Mouse (Mus musculus): ENCODE measurements at regions not wholly inside any gene's neighbourhood (a gene's known extent, or its start where the extent isn't known, plus 50 kb on each side); places are given as distances from the start of the nearest gene placed in this dataset.

GRCm38 (mm10) chr9:103813791-103814190, 52.2 kb upstream of the Tmem108 start:
- DNase-seq = no peak

- no peak for DNase-seq
Measured at GRCm38 (mm10) chr9:103818998-103819397, 57.4 kb upstream of the Tmem108 start.

DNA sequence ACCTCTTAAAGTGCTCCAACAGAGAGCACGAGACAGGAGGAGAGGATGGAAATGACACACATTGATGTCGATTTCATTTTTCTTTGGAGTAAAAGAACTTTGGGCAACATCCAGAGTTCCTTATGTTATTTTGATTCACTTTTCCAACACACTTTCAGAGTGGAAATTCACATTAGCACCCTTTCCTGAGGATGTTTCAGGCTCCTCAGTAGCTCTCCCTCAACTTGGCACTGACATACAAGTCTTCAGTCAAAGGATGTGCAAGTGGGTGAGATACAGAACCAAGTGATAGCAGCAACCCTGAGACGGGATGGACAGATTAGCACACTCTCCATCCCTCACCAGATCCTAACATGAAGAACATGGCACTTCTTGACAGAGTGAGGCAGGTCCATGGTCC, 60.0 kb upstream of the Tmem108 start:
- no peak for DNase-seq

DNA sequence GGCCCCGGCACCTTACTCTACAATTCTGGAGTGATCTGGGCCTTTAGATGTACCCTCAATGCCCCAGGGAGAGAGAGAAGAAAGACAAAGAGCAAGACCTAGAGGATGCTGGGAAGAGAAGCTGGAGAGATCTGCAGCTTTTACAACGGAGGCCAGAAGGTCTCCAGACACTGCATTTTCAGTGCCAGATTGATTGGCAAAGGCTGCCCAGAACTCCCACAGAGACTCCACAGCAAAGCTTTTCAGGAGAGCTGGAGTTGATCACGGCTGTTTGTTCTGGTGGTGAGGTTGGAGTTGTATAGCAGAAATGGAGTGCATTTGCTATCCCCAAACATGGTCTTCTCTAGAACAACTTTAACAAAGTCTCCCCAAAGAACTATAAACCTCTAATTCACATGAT, 61.9 kb upstream of the Tmem108 start:
- DNase-seq = no peak

GRCm38 (mm10) chr9:103841199-103841598, 79.6 kb upstream of the Tmem108 start:
- DNase-seq = no peak

- no peak for DNase-seq
Measured at GRCm38 (mm10) chr9:103843836-103844235, 82.2 kb upstream of the Tmem108 start.

DNA sequence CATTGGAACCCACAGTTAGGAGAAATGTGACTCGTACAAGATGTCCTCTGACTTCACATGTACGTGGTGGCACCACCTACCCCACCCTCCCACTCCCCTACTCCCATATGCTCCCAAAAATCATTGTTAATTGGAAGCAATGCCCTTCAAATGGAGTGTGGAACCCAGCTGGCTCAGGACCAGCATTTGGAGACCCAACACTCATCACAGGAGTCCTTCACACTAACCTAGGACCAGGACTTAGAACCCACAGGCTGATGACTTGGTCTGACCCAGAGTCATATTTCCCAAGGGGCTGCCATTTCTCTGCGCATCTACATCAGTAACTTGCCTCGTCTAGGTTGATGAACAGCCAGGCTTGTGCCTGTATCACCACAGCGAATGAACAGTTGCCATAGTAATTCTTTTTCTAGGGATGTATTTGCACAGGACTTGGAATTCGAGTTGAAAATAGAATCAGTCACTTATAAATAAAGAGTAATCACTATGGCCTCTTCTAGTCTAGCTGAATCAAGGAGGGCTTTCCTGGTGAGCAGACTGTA, 84.3 kb upstream of the Tmem108 start:
- no peak for DNase-seq

- peak; percentile 18 for DNase-seq
Measured at GRCm38 (mm10) chr9:103847931-103848330, 86.3 kb upstream of the Tmem108 start.

- no peak for DNase-seq
Measured at GRCm38 (mm10) chr9:103849079-103849478, 87.4 kb upstream of the Tmem108 start.

- no peak for DNase-seq
Measured at GRCm38 (mm10) chr9:103852691-103853090, 91.1 kb upstream of the Tmem108 start.

DNA sequence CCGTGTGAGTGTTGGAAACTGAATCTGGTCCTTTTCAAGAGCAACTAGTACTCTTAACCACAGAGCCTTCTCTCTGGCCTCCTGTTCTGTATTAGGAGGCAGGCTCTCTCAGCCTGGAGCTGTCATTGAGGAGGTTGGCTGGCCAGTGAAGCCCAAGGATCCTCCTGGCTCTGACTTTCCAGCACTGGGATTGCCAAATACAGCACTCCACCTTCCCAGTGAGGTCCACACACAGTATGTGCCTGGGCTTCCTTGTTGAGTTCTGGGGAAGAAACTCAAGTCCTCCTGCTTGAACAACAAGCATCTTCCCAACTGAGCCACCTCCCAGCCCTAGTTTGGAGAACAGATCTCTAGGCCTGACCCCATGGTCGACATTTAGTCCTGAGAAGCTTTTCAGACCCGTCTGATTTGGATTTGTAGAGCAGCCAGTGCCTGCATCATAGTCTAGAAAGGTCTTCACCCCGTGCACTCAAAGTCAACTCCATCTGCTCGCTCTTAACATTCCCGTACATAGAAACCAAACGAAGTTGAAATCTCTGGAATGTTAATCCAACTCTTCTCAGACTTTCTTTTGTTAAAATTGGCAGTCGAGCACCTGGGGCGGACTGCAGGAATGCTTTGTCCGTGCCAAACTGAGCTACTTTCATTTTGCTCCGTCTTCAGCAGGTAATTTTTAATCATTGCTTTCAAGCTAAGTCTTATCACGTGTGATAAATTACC, 99.2 kb upstream of the Tmem108 start:
- no peak for DNase-seq

DNA sequence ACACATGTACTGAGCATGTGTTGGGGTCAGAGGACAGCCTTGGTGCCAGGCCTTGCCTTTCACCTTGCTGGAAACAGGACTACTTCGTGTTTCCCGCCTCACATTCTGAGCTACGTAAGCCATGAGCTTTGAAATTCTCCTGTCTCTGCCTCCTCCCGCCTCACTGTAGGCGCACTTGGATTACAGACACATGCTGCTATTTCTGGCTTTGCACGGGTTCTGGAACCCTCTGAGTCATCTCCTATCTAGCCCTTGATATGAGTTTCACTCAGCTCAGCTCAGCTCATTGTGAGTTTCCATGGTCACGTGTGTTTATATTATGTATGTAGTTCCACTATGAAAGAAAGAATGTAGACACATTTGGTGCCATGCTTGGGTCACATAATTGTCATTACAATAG, 100.9 kb upstream of the Tmem108 start:
- no peak for DNase-seq

- no peak for DNase-seq
Measured at GRCm38 (mm10) chr9:103867433-103868209, 106.0 kb upstream of the Tmem108 start.

DNA sequence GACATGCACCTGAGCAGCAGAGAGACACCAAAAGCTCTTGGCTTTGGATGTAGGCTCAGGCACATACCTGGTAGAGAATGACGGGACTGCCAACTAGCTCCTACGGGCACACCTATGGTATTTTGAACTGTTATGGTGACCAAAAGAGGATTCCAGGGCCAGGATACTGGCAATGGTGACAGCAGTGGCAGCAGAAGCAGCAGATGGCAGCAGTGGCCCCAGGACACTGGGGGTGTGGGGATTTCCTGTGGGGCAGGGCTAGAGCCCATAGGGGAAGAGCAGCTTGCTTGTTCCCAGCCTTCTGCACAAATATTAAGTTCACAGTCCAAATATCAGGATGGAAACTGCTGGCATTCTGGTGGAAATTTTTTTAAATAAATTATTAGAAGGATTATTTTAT, 107.6 kb upstream of the Tmem108 start:
- no peak for DNase-seq

DNA sequence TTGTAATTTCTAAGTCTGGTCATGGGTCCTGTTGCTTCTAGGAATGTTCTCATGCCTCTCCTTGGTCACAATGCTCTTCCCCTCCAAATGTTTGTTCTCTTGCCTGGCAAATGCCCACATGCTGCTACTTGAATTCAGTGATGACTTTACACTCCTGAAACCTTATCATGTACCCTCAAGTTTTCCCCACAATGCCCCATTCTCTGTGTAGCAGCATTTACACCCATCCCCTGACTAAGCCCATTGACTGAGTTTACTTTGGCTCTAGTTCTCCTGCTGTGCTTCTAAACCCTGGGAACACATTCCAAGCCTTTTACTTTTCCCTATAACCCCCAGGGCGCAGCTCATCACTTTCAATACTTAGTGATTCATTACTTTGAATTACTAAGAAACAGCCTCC, 110.5 kb upstream of the Tmem108 start:
- no peak for DNase-seq

- no peak for DNase-seq
Measured at GRCm38 (mm10) chr9:103873876-103874275, 112.2 kb upstream of the Tmem108 start.

- no peak for DNase-seq
Measured at GRCm38 (mm10) chr9:103877851-103878250, 116.2 kb upstream of the Tmem108 start.

- no peak for DNase-seq
Measured at GRCm38 (mm10) chr9:103892827-103893226, 109.5 kb upstream of the Nphp3 start.

DNA sequence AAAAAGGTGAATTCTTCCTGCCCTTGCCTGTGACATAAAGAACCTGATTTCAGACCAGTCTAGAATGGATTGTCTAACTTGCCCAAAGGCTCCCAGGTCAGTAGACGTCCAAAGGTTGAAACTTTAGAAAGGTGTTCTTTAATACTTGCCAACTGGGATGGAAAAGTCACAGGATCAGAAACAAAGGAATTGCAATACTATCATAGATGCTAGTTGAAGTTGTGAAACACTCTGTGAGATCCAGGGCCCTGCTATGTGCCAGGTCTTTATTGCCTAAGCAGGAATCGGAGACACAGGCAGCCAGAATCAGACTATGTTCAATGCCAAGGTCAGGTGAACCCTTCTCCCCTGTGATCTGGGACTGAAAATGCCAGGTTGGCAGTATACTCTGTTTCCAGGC, 108.0 kb upstream of the Nphp3 start:
- no peak for DNase-seq

DNA sequence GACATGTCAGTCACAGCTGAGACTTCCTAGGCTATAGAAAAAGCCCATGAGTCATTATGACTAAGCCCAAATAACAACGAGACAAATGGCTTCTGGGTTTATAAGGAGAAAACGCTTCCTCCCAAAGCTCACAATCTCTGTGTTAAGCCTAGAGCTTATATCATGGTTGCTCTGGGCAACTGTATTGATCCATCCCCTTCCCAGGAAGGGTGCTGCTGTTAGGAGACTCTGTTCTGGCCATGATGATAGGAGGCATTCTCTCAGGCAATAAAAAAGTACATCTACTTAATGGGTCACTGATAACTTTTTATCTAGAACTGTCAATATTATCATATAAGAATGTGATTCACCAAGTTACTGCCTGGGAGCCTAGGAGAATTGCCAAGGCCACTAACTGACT, 103.0 kb upstream of the Nphp3 start:
- no peak for DNase-seq

DNA sequence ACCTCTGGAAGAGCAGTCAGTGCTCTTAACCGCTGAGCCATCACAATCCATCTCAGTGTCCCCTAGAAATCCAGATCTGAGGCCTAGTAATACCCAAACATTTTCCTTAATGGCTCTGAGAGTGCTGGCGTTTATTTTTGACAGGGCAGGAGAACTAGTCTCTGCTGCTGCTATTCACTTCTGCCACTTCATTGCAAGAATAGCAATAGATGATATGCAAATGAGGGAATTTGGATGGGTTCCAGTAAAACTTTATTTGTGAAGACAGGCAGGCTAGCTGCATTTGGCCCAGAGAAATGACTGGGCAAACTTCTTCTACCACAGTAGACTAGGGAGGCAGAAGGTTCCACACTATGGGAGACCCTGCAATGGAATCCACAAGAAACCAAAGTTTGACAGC, 91.0 kb upstream of the Nphp3 start:
- peak; percentile 9 for DNase-seq

- DNase-seq = peak; percentile 6
Measured at GRCm38 (mm10) chr9:103915126-103915525, 87.2 kb upstream of the Nphp3 start.

DNA sequence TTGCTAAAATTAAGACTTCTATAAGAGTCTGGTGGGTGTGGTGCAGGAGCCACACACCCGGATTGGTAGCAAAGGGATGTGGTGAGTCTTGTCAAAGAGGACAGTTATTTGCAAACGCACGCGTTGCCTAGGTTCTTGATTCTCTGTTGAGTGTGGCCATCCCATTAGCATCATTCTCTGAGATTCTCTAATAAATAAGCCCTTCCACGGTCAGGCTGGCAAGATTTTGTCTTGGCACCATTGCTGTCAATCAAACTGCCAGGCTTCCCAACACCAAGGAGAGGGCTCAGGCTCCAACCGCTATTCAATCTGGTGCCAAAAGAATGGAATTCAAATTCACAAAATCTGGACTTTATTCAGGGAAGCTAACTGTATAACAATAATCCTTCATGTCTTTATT, 84.6 kb upstream of the Nphp3 start:
- DNase-seq = no peak

DNA sequence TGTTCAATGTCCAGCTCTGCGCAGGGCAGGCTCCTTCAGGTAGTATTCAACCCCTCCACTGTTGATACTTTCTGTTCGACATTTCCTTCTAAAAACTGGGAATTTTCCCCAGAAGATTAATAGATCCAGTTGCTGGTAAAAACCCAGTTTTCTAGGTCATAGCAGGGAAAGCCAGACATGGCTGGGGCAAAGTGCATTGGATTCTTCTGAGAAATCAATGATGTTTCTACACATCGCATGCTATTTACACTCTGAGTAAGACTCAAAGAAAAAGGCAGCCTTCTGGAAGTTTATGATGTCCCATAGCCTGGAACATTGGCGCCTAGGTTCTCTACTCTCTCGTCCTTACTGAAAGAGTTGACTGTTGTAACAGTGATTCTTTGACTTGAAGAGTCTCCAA, 80.0 kb upstream of the Nphp3 start:
- no peak for DNase-seq

Measured in heart, postnatal 4 days (tissue).